Mouse (Mus musculus) small intestine, adult 2 months (tissue): ENCODE results near the gene Klhl2.

Experiments used
- CTCF ChIP-seq: fragments of 200-500 bp; IDR thresholded peaks from 2 replicates; pipeline ENCODE4 v1.5.1; 2012; ENCODE audit warnings: low read depth, mild to moderate bottlenecking, control low read depth, inconsistent platforms, low read length, moderate library complexity, mixed read lengths; ENCODE audit not compliant: insufficient replicate concordance, insufficient read length; ENCODE audit errors: extremely low read depth
- POLR2A ChIP-seq: fragments of 200-500 bp; IDR thresholded peaks from 2 replicates; pipeline ENCODE4 v1.6.1; 2012; ENCODE audit warnings: low read depth, mild to moderate bottlenecking, control low read depth, inconsistent platforms, low read length, moderate library complexity

- TF ChIP-seq POLR2A = no peak
- TF ChIP-seq CTCF = peak; percentile 11; the same call in 1 of the 2 replicates
Measured at GRCm38 (mm10) chr8:64692651-64693201, 157.1 kb downstream of the Klhl2 start, which contains the start of gene Cpe.
